Mouse (Mus musculus) embryonic facial prominence, embryonic 15.5 days (tissue): ENCODE measurements at regions not wholly inside any gene's neighbourhood (a gene's known extent, or its start where the extent isn't known, plus 50 kb on each side); places are given as distances from the start of the nearest gene placed in this dataset.

Experiments
- ATAC-seq: fragments of 200-750 bp; cut with Nextera tagmentation; 2 replicates; pipeline ENCODE4 v1.8.0; 2017; ENCODE audit warnings: low read depth, moderate TSS enrichment; ENCODE audit not compliant: insufficient number of reproducible peaks, low FRiP score, low TSS enrichment
- H3K27ac ChIP-seq: fragments of 300-500 bp; sonication (generic); replicated peaks from 2 replicates; pipeline ENCODE4 v1.5.1; 2015; ENCODE audit warnings: mild to moderate bottlenecking, inconsistent platforms
- H3K27me3 ChIP-seq: fragments of 300-500 bp; sonication (generic); 2 replicates; pipeline ENCODE4 v1.6.1; 2015; ENCODE audit warnings: inconsistent platforms
- H3K36me3 ChIP-seq: fragments of 300-500 bp; sonication (generic); 2 replicates; pipeline ENCODE4 v1.6.1; 2015; ENCODE audit warnings: mild to moderate bottlenecking, inconsistent platforms
- H3K4me1 ChIP-seq: fragments of 300-500 bp; sonication (generic); 2 replicates; pipeline ENCODE4 v1.6.1; 2015; ENCODE audit warnings: inconsistent platforms
- H3K4me2 ChIP-seq: fragments of 300-500 bp; sonication (generic); replicated peaks from 2 replicates; pipeline ENCODE4 v1.6.1; 2015; ENCODE audit warnings: mild to moderate bottlenecking, inconsistent platforms
- H3K4me3 ChIP-seq: fragments of 300-500 bp; sonication (generic); replicated peaks from 2 replicates; pipeline ENCODE4 v1.5.1; 2015; ENCODE audit warnings: mild to moderate bottlenecking, inconsistent platforms
- H3K9ac ChIP-seq: fragments of 300-500 bp; sonication (generic); 2 replicates; pipeline ENCODE4 v1.6.1; 2015; ENCODE audit warnings: inconsistent platforms
- H3K9me3 ChIP-seq: fragments of 300-500 bp; sonication (generic); replicated peaks from 2 replicates; pipeline ENCODE4 v1.6.1; 2016; ENCODE audit warnings: inconsistent platforms
- WGBS: fragments of 180-500 bp; shearing (Covaris S2); methylation state at CpG from one replicate; pipeline ENCODE4 v1.1.7; 2015; 5-methylcytosine and 5-hydroxymethylcytosine counted together

- H3K27me3 ChIP-seq: no peaks in the 10 kb centered on the region
- H3K9ac ChIP-seq: no peak overlapping the region
- no peaks in the 10 kb centered on the region for H3K4me1 ChIP-seq
- no peaks in the 10 kb centered on the region for H3K36me3 ChIP-seq
- ATAC-seq: no peak
- no peak overlapping the region for H3K27ac ChIP-seq
- no peaks in the 10 kb centered on the region for H3K9me3 ChIP-seq
- H3K4me3 ChIP-seq: no peak overlapping the region
- H3K4me2 ChIP-seq: no peak overlapping the region
- 83% methylated on average over 13 of the region's 13 CpGs for WGBS
Observed at GRCm38 (mm10) chr4:153670216-153670615, 187.6 kb upstream of the Ajap1 start.

GRCm38 (mm10) chr4:153675431-153675830, 192.8 kb upstream of the Ajap1 start:
- no peaks in the 10 kb centered on the region for H3K9me3 ChIP-seq
- H3K27me3 ChIP-seq: no peaks in the 10 kb centered on the region
- no peaks in the 10 kb centered on the region for H3K4me1 ChIP-seq
- H3K27ac ChIP-seq: no peak overlapping the region
- no peaks in the 10 kb centered on the region for H3K36me3 ChIP-seq
- WGBS: 89% methylated on average over 2 of the region's 2 CpGs
- ATAC-seq: no peak
- H3K9ac ChIP-seq: no peak overlapping the region
- H3K4me2 ChIP-seq: no peak overlapping the region
- H3K4me3 ChIP-seq: no peak overlapping the region

- no peaks in the 10 kb centered on the region for H3K4me1 ChIP-seq
- no peak overlapping the region for H3K4me3 ChIP-seq
- H3K9ac ChIP-seq: no peak overlapping the region
- ATAC-seq: no peak
- H3K9me3 ChIP-seq: no peaks in the 10 kb centered on the region
- no peaks in the 10 kb centered on the region for H3K36me3 ChIP-seq
- no peak overlapping the region for H3K27ac ChIP-seq
- H3K27me3 ChIP-seq: no peaks in the 10 kb centered on the region
- H3K4me2 ChIP-seq: no peak overlapping the region
- 20% methylated on average over 12 of the region's 12 CpGs for WGBS
Observed at GRCm38 (mm10) chr4:153679151-153679550, 196.5 kb upstream of the Ajap1 start.

- Histone ChIP-seq H3K4me3 (no peak overlapping the region), H3K4me1 (no peaks in the 10 kb centered on the region), H3K27me3 (no peaks in the 10 kb centered on the region), H3K4me2 (no peak overlapping the region), H3K27ac (no peak overlapping the region), H3K9me3 (no peaks in the 10 kb centered on the region), H3K36me3 (no peaks in the 10 kb centered on the region), H3K9ac (no peak overlapping the region)
- 61% methylated on average over 8 of the region's 8 CpGs for WGBS
- no peak for ATAC-seq
Observed at GRCm38 (mm10) chr4:153688441-153688840, 205.8 kb upstream of the Ajap1 start.

GRCm38 (mm10) chr4:153693881-153694280, 211.3 kb upstream of the Ajap1 start:
- no peaks in the 10 kb centered on the region for H3K27me3 ChIP-seq
- H3K27ac ChIP-seq: no peak overlapping the region
- ATAC-seq: no peak
- H3K4me2 ChIP-seq: no peak overlapping the region
- 62% methylated on average over 12 of the region's 12 CpGs for WGBS
- 0 out of 2 replicates have a peak, but pooled peaks cover 5% of the 10 kb centered on the region for H3K4me1 ChIP-seq
- H3K4me3 ChIP-seq: no peak overlapping the region
- H3K9ac ChIP-seq: no peak overlapping the region
- no peaks in the 10 kb centered on the region for H3K9me3 ChIP-seq
- no peaks in the 10 kb centered on the region for H3K36me3 ChIP-seq

- Histone ChIP-seq H3K4me1 (0 out of 2 replicates have a peak, but pooled peaks cover 5% of the 10 kb centered on the region), H3K27me3 (no peaks in the 10 kb centered on the region), H3K9me3 (no peaks in the 10 kb centered on the region), H3K4me2 (no peak overlapping the region), H3K9ac (no peak overlapping the region), H3K27ac (no peak overlapping the region), H3K4me3 (no peak overlapping the region), H3K36me3 (no peaks in the 10 kb centered on the region)
- ATAC-seq: no peak
- 11% methylated on average over 14 of the region's 14 CpGs for WGBS
Observed at GRCm38 (mm10) chr4:153696426-153697040, 213.9 kb upstream of the Ajap1 start.

- peak; percentile 43; the same call in 1 of the 2 replicates for ATAC-seq
- no peak overlapping the region for H3K4me3 ChIP-seq
- no peaks in the 10 kb centered on the region for H3K9me3 ChIP-seq
- 29% methylated on average over 8 of the region's 8 CpGs for WGBS
- no peaks in the 10 kb centered on the region for H3K4me1 ChIP-seq
- H3K36me3 ChIP-seq: no peaks in the 10 kb centered on the region
- no peak overlapping the region for H3K9ac ChIP-seq
- no peak overlapping the region for H3K4me2 ChIP-seq
- H3K27me3 ChIP-seq: no peaks in the 10 kb centered on the region
- H3K27ac ChIP-seq: no peak overlapping the region
Observed at GRCm38 (mm10) chr4:153707218-153707617, 224.6 kb upstream of the Ajap1 start.

GRCm38 (mm10) chr4:153714995-153715645, 232.5 kb upstream of the Ajap1 start:
- no peak overlapping the region for H3K27ac ChIP-seq
- ATAC-seq: peak; percentile 45; the same call in 1 of the 2 replicates

GRCm38 (mm10) chr4:153717273-153717672, 234.7 kb upstream of the Ajap1 start:
- H3K27me3 ChIP-seq: no peaks in the 10 kb centered on the region

More at GRCm38 (mm10) chr4:153714995-153715645, 232.5 kb upstream of the Ajap1 start:
- Histone ChIP-seq H3K4me2 (no peak overlapping the region), H3K9me3 (no peaks in the 10 kb centered on the region), H3K4me3 (no peak overlapping the region), H3K9ac (no peak overlapping the region), H3K4me1 (peaks cover 8% of the 10 kb centered on the region; the same call in 1 of the 2 replicates), H3K36me3 (no peaks in the 10 kb centered on the region), H3K27me3 (no peaks in the 10 kb centered on the region)
- WGBS: 35% methylated on average over 6 of the region's 6 CpGs

GRCm38 (mm10) chr4:153724045-153724444, 233.0 kb upstream of the A430005L14Rik start:
- no peak for ATAC-seq
- Histone ChIP-seq H3K9ac (no peak overlapping the region), H3K27me3 (no peaks in the 10 kb centered on the region), H3K4me3 (no peak overlapping the region), H3K36me3 (no peaks in the 10 kb centered on the region), H3K27ac (no peak overlapping the region), H3K4me1 (no peaks in the 10 kb centered on the region), H3K9me3 (no peaks in the 10 kb centered on the region), H3K4me2 (no peak overlapping the region)
- 68% methylated on average over 14 of the region's 14 CpGs for WGBS

More at GRCm38 (mm10) chr4:153717273-153717672, 234.7 kb upstream of the Ajap1 start:
- Histone ChIP-seq H3K4me1 (peaks cover 8% of the 10 kb centered on the region; the same call in 1 of the 2 replicates), H3K27ac (no peak overlapping the region), H3K4me2 (no peak overlapping the region), H3K4me3 (no peak overlapping the region), H3K9ac (no peak overlapping the region), H3K9me3 (no peaks in the 10 kb centered on the region), H3K36me3 (no peaks in the 10 kb centered on the region)
- ATAC-seq: no peak
- 70% methylated on average over 12 of the region's 12 CpGs for WGBS

GRCm38 (mm10) chr4:153727273-153727672, 229.8 kb upstream of the A430005L14Rik start:
- ATAC-seq: no peak
- H3K9ac ChIP-seq: no peak overlapping the region
- H3K4me2 ChIP-seq: no peak overlapping the region
- H3K9me3 ChIP-seq: no peaks in the 10 kb centered on the region
- H3K27me3 ChIP-seq: no peaks in the 10 kb centered on the region
- H3K4me1 ChIP-seq: no peaks in the 10 kb centered on the region
- H3K27ac ChIP-seq: no peak overlapping the region
- no peaks in the 10 kb centered on the region for H3K36me3 ChIP-seq
- no peak overlapping the region for H3K4me3 ChIP-seq
- 44% methylated on average over 10 of the region's 10 CpGs for WGBS
